Mouse (Mus musculus) thymus, postnatal 36 days (tissue): ENCODE measurements around the gene Enc1.
A peak's percentile ranks its signal among the peaks of the same experiment; 100 is the strongest.

Source experiments
- DNase-seq, 2 experiments: peaks; one replicate each; pipeline ENCODE4 v3.0.0; 2022; ENCODE audit warnings: mixed read lengths in 2 of 2

The Enc1 gene

GRCm38 (mm10) chr13:97230101-97230500 lies 10.8 kb upstream of the Enc1 start:
- no peak for DNase-seq

GRCm38 (mm10) chr13:97233092-97233491 lies 7.8 kb upstream of the Enc1 start:
- DNase-seq = no peak

GRCm38 (mm10) chr13:97234785-97235417 lies 6.0 kb upstream of the Enc1 start:
- DNase-seq = peak; percentile 81 to 84

DNA sequence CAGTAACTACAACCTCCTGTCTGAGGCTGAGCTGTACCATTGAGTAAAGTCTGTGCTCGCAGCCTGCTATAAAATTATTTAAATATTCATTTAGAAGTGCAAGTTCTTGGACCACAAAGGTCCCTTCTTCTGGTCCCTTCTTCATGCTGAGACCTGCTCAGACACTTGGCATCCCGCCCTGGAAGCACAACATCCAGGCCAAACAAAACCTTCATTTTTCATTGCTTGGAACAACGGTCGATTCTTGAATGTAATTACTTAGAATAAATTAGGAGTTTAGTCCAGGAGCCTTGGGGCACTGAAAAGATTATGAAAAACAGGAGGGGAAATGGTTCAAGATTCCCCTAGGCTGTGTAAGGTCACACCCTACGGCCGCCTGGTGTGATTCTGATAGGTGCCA lies 5.0 kb upstream of the Enc1 start:
- DNase-seq = no peak

DNA sequence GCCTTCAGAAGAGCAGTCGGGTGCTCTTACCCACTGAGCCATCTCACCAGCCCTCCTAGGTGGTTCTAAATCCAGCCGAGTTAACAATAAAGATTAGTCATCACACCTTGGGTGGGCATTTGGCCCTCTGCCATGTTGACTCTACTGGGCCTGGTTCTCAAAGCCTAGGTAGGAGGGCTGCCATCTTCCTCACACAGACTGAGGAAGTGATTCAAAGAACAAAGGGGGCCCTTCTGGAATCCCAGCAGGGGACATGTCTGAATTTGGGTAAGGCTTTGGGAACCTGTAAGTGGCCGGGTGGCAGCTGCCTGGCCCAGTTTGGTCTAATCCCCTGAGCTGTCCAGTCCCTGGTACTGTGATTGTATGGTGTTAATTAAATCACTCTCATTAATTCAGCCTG lies 3.2 kb upstream of the Enc1 start:
- no peak for DNase-seq

DNA sequence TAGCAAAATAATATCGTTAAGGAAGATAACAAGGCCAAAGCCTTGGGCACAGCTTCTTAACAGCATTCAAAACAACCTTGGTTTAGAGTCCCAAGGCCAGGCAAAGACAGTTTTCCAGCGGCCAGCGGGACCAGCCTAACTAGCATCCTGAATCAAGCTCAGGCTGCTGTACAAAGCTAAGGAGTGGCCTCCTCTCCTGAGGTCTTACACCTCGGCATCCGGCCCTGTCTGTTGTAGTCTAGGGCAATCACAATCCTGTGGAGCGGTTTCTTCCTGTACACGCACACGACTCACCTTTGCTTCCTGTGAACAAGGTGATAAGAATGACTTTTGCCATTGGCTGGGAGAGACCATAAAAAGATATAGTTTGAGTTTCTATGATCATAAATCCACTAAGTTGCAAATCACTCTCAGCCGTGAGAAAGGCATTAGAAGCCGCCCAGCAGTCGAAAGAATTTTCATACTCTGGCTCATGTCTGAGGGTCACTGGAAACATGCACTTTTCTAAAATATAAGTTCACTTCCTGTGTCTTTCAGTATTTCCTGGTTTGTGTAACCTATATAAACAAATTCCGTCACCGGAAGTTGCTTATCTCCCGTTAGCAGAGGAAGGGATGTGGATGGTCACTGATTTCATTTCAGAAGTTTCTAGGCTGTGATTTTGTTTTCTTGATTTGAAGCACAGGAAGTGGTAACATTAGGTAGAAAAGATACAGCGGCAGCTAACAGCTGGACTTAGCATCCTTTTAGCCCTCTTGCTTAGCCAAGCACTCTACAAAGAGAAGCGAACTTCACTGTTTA lies 2.5 kb upstream of the Enc1 start:
- no peak for DNase-seq

DNA sequence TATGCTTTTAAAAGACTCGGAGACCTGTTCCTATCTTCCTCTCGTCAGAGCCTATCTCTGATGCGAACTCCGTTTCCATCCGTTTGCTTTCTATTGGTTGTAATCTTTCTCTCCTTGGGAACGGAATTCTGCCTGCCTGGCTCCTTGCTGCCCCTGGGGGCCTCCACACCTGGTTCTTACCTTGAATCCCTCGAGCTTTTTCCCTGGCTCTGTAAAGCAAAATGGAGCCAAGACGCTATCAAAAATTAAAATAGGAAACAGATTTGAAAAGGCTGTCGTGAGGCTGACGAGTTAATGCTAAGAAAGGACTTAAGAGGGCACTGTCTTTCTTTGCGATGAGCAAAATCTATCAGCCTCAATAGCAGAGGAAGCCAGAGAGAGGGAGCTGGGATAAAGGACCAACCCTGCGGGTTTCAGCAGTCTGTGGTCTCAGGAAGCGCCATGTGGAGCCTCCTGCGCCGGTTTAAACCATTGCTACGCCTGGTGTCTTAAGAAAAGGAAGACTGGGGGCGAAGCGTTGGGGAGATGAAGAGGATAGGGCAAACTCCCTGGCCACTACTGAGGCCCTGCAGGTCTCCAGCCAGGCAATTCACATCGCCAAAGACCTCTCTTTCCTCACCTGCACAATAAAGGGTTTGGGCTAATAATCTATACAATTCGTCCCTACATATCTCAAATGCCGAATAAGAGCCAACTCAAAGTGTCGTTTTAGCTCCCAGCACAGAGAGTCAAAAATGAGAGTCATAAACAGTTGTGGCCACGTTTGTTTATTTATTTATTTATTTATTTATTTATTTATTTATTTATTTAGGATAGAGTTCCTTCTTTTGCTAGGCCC lies 1.3 kb upstream of the Enc1 start:
- peak; percentile 23 to 33 for DNase-seq

GRCm38 (mm10) chr13:97240279-97240964 lies 483 bp upstream of the Enc1 start:
- peak; percentile 59 to 70 for DNase-seq

DNA sequence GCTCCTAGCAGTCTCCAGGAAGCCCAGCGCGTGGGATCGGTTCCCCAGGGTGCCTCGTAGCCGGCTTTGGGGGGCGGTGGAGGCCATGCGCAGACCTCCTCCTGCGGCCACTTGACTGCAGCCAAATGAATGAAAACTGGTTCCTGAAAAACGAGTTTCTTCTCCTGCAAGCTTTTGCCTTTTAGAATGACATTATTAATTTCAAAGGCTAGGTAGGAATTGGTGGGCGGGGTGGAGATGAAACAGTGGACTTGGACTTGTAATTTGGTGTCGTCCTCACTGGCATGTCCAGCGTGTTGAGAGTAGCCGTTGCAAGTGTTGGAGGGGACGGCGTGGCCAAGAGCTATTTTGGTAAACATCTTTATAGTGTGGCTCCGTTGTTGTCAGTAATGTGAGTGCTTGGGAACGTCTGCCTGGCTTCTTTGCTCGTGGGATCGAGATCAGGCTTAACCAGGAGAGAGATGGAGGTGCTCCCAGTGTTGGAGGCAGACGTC lies 929 bp downstream of the Enc1 start:
- peak in 1 of 2 experiments; percentile 17 for DNase-seq

DNA sequence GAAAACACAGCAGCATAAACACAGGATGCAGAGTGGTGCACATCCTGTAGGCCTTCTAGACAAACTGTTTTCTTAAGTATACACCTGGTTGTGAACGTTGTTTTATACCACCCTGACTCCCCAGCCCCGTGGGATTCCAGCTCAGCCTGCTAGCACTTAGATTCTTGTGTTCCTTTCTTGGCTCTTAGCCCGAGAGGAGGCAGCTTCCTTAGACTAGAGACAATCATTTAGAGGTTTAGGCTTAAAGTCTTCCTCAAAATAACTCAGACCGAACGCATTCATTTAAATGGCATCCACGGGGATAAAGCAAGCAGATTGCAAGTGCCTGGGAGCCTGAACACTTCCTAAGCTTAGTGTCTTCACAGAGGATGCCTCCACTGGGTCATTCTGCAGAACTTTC lies 1.8 kb downstream of the Enc1 start:
- no peak for DNase-seq

- DNase-seq = no peak
Measured at GRCm38 (mm10) chr13:97243962-97244711, 3.2 kb downstream of the Enc1 start.

DNA sequence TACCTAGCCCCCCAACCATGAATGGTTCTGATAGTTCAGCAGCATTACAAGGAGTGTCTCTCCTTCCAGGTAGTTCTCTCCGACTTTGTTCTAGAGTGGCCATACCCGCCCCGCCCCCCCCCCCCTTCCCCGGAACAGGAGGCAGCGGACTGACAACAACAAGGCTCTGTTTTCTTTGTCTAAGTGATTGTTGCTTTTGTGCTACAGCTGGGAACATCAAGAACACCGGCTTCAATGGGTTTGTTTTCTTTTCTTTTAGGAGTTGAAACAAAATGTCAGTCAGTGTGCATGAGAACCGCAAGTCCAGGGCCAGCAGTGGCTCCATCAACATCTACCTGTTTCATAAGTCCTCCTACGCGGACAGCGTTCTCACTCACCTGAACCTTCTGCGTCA lies 3.8 kb downstream of the Enc1 start:
- no peak for DNase-seq

- no peak for DNase-seq
Measured at GRCm38 (mm10) chr13:97245157-97245556, 4.3 kb downstream of the Enc1 start.

- DNase-seq = no peak
Measured at GRCm38 (mm10) chr13:97246217-97246616, 5.3 kb downstream of the Enc1 start.

GRCm38 (mm10) chr13:97247754-97248153 lies 6.8 kb downstream of the Enc1 start:
- DNase-seq = no peak

- no peak for DNase-seq
Measured at GRCm38 (mm10) chr13:97249051-97249461, 8.2 kb downstream of the Enc1 start.

DNA sequence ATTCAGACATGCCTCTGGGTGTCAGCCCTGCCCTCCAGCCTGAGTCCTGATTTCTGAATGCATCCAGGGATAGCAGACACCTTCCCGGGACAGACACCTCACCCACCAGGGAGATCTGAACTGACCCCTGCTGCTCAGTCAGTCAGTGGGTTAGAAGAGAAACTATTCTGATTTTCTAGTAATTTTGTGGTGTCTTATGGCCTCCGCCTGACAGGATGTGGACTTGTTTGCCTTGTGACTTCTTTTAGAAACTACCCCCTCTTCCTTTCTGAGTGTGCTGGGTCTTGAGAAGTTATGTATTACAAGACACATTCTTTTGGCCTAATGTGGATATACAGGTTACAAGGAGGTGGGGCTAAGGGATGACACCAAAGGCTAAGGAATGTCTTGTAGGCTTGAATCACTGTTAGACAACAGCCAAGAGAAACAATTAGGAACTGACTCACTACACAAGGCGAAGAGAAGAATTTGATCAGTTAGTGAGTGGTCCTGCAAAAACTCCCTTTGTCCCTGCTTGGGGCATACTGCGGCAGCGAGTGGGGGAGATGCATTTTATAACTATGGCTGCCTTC lies 8.7 kb downstream of the Enc1 start:
- DNase-seq = no peak

DNA sequence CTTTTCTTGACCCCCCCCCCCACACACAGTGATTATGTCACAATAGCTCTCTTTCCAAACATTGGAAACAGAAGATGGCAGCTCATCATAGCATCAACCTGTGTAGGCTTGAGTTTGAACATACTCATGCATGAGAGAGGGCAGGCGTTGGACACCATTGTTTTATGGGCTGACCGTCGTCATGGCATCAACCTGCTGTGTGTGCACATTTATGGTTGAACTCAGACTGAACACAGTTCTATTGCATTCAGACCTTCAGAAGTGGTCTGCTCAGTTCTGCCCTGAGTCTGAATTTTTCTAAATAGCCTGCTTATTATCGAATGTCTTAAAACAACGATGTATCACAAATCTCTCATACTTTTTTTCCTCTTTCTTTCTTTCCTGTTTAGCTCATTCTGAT lies 9.2 kb downstream of the Enc1 start:
- no peak for DNase-seq

- DNase-seq = no peak
Measured at GRCm38 (mm10) chr13:97250551-97251380, 9.9 kb downstream of the Enc1 start.

GRCm38 (mm10) chr13:97251736-97252135 lies 10.8 kb downstream of the Enc1 start:
- no peak for DNase-seq

- DNase-seq = no peak
Measured at GRCm38 (mm10) chr13:97252469-97252868, 11.6 kb downstream of the Enc1 start.
